Mouse (Mus musculus): ENCODE measurements around the gene Scai.

The Scai gene

DNA sequence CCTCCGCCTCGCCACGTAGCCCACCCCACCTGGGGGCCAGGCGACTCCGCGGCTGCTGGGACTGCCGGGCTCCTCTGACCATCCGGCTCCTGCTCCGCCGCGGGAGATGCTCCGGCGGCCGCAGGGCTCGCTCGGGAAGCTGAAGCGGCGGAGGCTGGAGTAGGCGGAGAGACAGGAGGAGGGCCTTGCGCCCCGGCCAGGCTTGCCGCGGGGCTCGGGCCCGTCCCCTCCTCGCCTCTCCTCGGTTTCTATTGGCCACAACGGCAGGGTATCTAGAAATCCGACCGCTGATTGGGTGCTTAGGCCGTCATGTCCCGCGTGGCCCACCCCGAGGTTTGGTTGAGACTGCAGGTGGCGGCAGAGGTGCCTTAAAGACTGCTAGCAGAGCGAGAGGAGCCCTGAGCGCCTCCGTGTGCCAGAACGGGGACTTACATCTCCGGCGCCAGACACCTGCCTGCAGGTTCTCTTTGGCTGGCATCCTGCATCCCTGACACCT lies at the start of gene Scai:
Gene Scai, minus strand, starts transcription at position 174 of the 496 bp plus-strand sequence.
- peak; percentile 100 for DNase-seq

DNA sequence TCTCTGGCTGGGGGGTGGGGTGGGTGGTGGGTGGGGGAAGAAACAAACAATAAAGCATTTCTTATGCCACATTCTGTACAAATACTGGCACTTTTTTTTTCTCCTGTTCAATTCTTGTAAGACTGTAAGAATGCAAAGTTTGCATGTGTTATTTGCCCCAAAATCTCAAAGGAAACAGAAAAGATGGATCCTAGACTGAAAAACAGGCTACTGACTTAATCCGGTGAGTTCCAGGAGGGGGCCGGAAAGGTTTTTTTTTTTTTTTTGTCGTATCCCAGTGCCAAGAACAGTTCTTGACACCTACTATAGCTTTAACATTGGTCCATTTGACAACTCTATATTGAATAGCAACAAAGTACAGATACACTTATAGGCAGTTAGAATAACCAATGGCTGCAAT lies 36.2 kb upstream of the Scai start:
- DNase-seq: no peak

DNA sequence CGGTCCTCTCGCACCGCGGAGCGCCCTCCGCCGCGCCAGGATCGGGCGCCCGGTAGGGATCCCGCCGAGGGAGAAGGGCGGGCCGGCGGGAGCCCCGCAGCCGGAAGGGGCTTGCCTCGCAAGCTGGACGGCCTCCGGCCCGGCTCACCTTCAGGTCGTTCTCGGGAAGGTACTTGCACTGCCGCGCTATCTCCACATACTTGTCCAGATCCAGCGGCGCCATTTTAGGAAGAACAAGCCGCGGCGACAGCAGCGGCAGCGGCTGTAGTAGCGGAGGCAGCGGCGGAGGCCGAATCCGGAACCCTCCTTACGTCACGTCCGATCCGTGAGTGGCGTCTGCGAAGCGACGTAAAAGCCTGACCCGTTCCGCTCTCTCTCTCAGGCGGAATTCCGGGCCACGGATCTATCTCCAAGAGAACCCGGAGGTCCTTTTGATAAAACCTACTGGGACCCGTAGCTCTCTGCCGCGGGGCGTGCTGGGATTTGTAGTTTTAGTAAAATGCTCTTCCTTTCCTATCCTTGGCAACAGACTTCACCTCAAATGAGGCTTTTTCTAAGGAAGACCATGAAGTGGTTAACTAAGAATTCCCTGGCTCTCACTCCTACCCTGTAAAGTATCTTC lies 35.6 kb upstream of the Scai start, which contains the start of gene Ppp6c:
Gene Ppp6c, minus strand, starts transcription at position 433 of the 622 bp plus-strand sequence.
- DNase-seq: peak; percentile 98

DNA sequence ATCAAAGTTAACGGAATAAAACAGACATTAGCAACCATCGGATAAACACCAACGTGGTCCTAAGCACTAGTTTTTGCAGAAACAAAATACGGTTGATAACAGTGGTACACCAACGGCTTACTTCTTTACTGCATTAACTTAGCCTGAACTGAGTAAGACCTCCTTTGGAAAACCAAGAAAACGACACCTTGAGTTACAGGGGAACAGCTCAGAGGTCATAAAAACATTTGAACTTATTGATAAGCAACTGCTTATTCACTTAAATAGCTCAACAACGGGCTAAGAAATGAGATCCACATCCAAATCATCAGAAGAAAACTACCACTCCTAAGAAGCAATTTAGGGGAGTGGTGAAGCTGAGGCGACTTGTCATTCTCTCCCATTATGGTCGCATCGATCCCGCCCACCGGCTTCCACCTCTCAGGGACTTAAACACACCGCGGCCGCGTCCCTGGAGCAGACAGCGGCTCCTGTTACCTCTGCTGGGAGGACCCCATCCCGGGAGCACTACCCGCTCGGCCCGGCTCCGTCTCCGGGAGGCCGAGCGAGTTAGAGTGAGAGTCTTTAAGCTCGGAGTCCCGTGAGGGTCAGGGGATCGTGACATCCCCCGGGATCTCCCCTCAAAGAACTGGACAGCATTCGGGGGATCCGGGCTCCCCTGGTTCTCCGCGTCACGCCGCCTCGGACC lies 34.9 kb upstream of the Scai start:
- peak; percentile 35 for DNase-seq

DNA sequence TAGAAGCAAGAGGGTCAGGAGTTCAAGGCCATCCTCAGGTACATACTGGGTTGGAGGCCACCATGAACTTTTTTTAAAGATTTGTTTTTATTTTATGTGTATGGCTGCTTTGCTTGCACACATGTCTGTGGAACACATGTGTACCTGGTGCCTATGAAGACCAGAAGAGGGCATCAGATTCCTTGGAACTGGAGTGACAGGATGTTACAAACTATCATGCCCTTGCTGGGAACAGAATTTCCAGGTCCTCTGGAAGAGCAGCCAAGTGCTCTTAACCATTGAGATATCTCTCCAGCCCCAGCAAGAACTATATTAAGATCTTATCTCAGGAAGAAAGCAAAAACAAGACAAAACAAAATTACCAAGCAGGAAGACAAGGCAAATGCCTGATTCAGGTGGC lies 34.1 kb upstream of the Scai start:
- no peak for DNase-seq

DNA sequence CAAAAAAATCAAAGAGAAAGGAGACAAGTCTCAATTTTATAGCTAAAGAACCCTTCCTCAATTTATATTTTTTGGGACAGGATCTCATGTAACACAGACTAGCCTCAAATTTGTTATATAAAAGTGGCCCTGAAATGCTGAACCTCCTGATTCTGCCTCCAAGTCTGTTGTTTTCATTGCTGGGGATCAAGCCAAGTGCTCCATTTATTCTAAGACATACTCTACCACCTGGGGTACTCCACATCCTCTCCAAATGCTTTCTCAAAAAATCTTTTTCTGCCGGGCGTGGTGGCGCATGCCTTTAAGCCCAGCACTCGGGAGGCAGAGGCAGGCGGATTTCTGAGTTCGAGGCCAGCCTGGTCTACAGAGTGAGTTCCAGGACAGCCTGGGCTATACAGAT lies 29.5 kb upstream of the Scai start:
- no peak for DNase-seq

DNA sequence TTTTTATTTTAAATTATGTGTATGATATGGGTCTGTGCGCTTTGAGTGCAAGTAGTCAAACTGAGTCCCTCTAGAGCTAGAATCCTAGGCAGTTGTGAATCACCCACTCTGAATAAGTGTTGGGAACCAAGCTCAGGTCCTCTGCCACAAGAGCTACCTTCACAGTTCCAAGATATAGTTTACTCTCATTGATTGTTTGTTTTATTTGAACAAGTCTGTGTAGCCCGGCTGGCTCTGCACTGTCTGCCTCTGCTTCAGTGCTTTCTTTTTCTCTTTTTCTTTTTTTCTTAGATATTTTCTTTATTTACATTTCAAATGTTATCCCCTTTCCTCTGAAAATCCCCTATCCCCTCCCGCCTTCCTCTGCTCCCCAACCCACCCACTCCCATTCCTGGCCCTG lies 28.5 kb upstream of the Scai start:
- DNase-seq: no peak

DNA sequence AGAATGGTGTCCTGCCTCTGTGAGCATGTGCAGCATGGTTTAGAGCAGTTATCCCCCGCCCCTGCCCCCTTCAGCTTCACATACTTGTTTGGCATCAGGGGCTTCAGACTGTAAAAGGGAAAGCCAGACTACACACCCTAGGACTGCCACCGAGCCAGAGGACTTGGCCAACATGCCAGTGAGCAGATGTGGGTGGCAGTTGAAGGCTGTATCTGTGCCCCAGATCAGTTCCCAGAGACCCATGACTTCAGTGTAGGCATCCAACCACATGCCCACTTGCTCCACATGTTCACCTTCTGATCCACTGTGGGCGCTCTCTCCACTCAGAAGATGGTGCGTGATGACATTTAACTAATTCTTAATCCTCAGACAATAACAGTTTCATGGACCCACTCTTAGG lies 26.6 kb upstream of the Scai start:
- DNase-seq: no peak

DNA sequence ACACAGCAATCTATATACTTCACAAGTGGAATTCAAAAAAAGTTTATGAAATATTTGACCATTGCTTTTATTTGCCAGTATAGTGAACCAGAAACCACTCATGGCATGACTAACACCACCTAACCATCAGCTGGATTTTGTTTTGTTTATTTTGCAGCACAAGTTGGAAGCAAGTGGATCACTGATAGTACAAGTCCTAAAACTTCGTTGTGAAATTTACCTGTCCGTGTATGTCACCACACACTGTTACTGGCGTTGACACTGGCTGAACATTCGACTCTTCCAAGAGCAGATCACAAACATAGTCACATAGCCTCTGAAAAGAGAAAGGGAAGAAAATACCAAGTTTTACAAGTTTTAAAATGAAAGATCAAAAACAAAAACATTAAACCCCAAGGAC lies 20.2 kb upstream of the Scai start:
- no peak for DNase-seq

DNA sequence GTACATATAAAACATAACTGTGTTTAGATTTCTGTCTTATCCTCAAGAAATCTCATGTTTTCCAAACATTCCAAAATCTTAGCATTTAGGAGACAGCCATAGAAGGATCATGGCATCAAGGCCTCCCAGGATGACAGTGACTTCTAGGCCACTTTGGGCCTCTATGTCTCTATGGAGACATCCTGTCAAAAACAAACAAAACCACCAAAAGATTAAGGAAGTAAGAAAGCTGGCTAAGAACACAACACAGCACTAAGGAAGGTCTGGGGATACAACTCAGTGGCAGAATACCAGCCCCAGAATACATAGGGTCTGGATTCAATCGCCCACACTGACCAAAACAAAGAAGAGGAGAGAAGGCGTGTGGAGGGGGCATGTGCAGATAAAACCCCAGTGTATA lies 12.8 kb upstream of the Scai start:
- DNase-seq: no peak

DNA sequence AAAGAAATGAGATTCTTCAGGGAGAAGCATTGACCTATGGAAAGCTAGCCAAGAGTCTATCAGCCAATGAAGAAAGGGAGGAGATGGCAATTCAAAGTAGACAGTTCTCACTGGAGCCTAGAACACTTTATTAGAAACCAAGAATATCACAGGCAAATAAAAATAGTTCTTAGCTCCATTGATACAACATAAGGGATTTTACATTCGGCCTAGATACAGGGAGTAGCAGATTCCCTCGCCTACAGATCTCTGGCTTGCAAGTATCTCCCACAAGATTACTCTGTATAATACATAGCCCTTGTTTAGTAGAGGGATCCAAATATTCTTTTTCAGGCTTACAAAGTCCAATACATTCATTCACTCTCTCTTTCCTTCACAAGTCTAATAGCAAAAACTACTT lies 4.3 kb upstream of the Scai start:
- DNase-seq: no peak

DNA sequence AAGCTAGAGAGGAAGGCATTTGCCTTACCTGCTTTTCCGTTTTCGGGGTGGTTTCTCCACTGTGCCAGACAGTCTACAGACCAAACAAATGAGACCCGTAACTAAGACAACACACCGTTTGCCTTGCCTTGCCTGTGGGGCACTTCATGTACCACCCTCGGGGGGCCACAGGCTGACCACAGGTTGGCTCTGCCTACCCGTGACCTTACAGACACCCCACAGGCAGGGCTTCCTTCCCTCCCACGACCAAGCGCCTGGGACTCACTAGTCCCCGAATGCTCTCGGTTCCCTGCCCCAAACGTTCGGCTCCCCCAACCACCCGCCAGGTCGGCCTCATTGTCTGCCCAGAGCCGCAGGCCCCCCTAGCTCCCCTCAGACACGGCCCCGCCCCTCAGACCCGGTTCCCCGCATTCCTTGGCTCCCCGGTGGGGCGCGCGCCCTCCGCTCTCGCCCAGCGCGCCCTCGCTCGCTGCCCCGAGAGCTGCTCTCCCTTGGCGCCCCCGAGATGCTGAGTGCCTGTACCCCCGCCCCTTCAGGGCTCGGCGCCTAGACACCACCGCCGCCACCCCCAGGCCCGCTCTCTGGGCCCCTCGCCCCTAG lies 473 bp downstream of the Scai start:
- peak; percentile 24 for DNase-seq

DNA sequence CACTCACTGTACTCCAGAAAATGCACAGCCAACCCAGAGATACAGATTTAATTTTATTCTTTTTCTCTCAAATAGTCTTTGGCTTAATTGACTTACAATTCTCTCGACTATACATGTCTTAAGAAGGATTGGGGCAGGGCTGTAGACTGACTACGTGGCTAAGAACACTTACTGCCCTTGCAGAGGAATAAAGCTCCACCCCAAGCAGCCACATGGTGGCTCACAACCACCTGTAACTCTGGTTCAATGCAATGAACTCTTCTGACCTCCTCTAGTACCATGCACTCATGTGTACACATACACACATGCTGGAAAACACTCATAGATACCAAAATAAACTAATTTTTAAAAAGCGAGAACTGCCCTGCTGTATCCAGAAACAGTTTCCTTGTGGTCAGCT lies 4.6 kb downstream of the Scai start:
- no peak for DNase-seq

DNA sequence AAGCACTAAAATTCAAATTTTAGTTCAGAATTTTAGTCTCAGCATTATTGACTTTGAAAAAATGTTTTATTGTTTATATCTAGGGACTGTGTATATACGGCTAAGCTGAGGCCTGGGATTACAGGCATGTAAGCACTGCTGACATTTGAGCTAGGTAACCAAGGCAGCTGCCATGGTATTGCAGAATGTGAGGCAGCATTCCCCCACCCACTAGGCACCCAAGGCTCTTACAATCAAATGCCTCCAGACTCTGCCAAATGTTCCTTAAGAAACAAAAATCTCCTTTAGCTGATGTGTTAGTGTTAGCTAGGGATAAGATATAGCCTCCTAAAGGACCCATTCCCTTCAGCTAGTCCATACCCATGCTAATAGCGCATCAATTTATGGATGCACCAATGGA lies 6.9 kb downstream of the Scai start:
- DNase-seq: no peak

DNA sequence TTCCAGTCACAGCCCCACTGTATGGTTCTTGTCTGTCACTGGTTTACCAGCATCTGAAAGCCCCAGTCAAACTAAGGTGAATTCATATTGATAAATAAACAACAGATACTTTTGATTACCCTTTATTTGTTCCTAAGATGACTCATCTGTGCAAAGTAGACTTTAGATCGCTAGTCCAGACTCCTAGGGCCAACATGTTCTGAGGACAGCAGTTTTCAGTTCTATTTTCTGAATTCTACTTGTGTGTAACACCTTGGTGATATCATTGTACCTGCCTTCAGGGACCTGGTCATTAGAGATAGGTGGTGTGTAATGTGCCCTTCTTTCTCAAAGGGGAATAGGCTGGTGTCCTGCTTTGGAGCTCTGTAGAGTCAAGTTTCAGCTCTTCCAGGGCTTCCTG lies 29.5 kb downstream of the Scai start:
- DNase-seq: no peak

DNA sequence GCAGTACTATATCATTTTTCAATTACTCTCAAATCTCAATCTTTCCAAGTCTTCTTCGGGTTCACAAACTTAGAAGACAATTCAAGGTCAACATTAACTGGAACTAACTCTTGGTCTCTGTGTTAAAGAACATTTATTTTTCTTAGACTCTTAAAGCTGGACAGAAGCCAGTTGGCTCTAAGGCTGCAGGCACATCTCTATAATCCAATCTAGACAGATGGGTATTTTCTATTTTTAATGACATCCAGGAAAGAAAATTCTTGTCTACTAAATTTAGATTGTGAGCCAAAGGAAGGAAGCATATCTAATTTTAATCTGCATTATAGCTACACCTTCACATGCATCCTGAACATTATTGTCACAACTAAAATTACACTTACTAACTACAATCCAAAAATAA lies 32.6 kb downstream of the Scai start:
- DNase-seq: no peak

DNA sequence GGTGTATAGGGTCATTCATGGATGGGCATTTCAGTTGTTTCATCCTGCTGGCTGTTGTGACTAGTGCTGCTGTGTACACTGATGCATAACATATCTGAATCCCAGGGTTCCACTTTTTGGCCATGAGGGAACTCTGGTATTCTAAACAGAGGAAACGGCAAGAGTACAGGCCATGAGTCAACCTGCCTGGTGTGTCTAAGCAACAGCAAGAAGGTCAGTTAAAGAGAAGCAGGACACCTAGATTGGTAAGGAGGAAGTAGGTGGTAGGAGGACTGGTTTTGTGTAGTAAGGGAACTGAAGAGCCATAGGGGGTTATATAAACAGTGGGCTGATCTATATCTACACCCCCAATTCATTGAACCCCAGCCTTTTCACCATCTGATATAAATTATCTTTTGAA lies 33.7 kb downstream of the Scai start:
- no peak for DNase-seq

DNA sequence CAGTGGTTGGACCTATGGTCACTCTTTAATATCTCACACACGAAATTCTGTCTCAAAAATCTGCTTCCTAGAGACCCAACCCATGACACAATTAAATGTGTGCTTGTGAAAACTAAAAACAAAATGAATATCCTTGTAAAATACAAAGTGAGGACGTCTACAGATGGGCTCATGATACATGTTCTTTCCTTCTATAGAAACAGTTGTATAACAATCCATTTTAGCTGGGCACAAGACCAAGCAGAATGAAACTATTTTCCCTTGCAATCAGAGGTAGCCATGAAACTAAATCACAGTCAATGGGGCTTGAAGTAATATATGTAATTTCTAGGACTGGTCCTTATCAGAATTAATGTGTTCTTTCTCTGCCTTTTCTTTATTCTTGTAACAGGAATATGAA lies 39.6 kb downstream of the Scai start:
- no peak for DNase-seq

DNA sequence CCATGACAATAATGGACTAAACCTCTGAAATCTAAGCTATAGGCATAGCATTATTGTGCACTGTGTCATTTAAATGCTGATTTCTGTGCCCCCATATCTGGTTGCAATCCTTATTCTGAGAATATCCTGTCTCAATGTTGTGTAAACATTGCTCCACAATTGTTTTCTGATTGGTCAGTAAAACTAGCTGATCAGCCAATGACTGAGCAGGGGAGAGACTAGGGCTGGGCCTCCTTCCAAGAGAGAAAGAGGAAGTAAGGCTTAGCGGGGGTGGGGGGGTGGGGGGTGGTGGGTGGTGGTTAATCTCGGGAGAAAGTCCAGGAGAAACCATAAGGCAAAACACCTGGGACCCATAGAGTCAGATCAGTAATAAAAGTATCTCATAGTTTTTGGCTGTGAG lies 42.5 kb downstream of the Scai start:
- no peak for DNase-seq

DNA sequence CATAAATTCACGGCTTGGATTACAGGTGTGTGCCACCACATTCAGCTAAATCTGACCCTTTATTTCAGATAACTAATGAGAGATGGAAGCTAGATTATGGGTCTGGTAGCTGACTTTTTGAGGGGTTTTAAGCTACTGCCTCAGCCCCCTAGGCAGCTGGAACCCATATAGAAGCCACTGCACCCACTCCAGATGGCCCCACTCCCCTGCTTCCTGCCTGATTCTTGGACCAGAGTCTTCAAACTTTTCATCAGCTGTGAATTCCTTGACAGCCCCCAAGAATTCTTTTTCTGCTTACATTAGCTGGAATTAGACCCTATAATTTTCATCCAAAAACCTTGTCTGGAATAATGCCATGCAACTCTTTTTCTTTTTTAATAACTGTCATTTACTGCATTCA lies 44.1 kb downstream of the Scai start:
- DNase-seq: no peak

DNA sequence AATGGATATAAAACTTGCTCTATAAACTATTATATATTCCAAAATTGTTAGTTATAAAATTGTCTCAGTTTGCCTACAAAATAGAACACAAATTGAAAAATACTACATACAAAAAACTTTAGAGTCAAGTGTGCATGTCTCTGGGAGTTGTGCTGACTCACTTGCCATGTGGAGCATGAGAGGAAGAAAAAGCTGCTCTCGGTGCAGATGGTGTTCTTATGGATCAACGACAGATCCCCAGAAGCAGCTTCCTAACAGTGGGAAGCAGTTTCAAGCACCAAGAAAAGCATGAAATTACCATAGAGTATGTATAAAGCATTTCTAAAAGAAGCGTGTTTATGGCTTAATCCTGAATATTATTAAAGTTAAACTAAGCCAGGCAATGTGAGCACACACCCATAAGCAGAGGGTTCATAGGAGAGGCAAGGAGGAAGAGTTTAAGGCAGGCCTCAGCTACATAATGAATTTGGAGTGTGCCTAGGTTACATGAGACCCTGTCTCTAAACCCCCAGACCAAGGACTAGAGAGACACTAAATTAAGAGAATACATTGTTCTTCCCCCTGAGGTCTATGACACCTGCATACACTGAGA lies 48.1 kb downstream of the Scai start:
- DNase-seq: no peak

DNA sequence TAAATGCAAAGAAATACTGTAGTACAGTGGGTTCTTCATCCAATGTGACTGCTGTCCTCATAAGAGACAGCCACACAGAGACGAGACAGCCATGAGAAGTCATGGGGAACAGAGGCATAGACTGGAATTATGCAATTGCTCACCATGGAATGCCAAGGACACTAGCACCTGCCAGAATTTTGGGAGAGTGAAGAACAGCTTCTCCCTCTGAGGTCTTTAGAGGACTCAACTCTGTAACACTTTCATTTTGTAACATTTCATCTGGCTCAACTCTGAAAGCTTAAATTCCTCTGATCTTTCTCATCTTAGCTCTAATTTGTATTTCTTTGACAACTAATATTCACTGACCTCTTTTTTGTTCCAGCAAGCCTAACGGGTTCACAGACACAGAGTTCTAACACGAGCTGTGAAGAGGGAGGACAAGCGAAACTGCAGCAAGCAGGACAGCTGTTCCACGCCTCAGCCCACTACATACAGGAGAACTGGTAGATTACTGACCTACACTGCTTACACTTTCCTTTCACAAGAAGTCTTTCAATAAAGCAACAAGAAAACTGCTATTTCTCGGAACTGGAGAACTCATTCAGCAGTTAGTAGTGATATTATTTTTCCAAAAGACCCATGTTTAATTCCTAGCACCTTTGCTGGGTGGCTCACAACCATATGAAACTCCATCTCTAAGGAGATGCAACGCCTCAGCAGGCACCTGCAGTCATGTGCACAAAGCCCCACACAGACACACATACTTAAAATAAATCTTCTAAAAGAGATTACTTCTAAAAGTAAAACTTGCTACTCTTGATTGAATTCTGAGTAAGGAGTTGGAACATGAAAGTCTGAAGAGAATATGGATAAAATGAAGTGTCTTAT lies 49.7 kb downstream of the Scai start:
- peak; percentile 38 for DNase-seq
